Mouse (Mus musculus) hindbrain, embryonic 10.5 days (tissue): ENCODE results near the gene Hist1h2bq. TPM values are rescaled to one million over a fixed set of nuclear protein-coding genes. Genes with fewer than 3 reads are reported as not detected.

ENCODE experiments used
- polyA plus RNA-seq: library from polyadenylated mRNA; unstranded; fragments of >200 nt; fragmentation: Nextera tagmentation; extraction: Ambion mirVana; gene quantifications from 2 replicates; pipeline ENCODE4 v1.2.1, GENCODE M21; 2016

Gene Hist1h2bq
- polyA plus RNA-seq, 1 experiment from 2014 or later: 18.9 TPM

Other genes starting within 250 kb of the Hist1h2bq start
- gene Olfr1364, start 228.4 kb downstream of the Hist1h2bq start, polyA plus RNA-seq: not detected in 2 replicates
- gene Olfr1362, start 196.2 kb downstream of the Hist1h2bq start, polyA plus RNA-seq: not detected in 2 replicates
- not detected in 2 replicates for gene Olfr11, start 167.7 kb downstream of the Hist1h2bq start, polyA plus RNA-seq
- not detected in 2 replicates for gene Olfr1361, start 146.8 kb downstream of the Hist1h2bq start, polyA plus RNA-seq
- not detected in 2 replicates for gene Olfr1360, start 132.8 kb downstream of the Hist1h2bq start, polyA plus RNA-seq
- gene Olfr1359, start 112.1 kb downstream of the Hist1h2bq start, polyA plus RNA-seq: not detected in 2 replicates
- 2.2 TPM in 1 of 2 replicates, not detected in the other for gene Hist1h2bl, start 94.1 kb downstream of the Hist1h2bq start, polyA plus RNA-seq
- 16.6 and 22.9 TPM in 2 replicates for gene Hist1h2ai, start 93.8 kb downstream of the Hist1h2bq start, polyA plus RNA-seq
- 12.7 and 15.7 TPM in 2 replicates for gene Hist1h3h, start 92.5 kb downstream of the Hist1h2bq start, polyA plus RNA-seq
- 5.2 and 6.1 TPM in 2 replicates for gene Hist1h2bm, start 88.2 kb downstream of the Hist1h2bq start, polyA plus RNA-seq
- gene Hist1h4j, start 75.1 kb downstream of the Hist1h2bq start, polyA plus RNA-seq: 0.58 and 0.85 TPM in 2 replicates
- gene Hist1h4k, start 59.7 kb downstream of the Hist1h2bq start, polyA plus RNA-seq: 2.8 and 4.2 TPM in 2 replicates
- 14.0 and 21.0 TPM in 2 replicates for gene Hist1h2ak, start 56.4 kb downstream of the Hist1h2bq start, polyA plus RNA-seq
- gene Hist1h2bn, start 56.1 kb downstream of the Hist1h2bq start, polyA plus RNA-seq: 1.0 and 3.4 TPM in 2 replicates
- 39.0 and 41.1 TPM in 2 replicates for gene Hist1h1b, start 29.6 kb downstream of the Hist1h2bq start, polyA plus RNA-seq
- gene Hist1h3i, start 26.8 kb downstream of the Hist1h2bq start, polyA plus RNA-seq: 112 and 120 TPM in 2 replicates
- 9.9 and 11.4 TPM in 2 replicates for gene Hist1h2an, start 23.0 kb downstream of the Hist1h2bq start, polyA plus RNA-seq
- gene Hist1h2bp, start 22.7 kb downstream of the Hist1h2bq start, polyA plus RNA-seq: 2.4 and 3.3 TPM in 2 replicates
- gene Hist1h2ao, start 268 bp upstream of the Hist1h2bq start, polyA plus RNA-seq: 2.3 TPM in 1 of 2 replicates, not detected in the other
- not detected in 2 replicates for gene Hist1h4m, start 1.5 kb upstream of the Hist1h2bq start, polyA plus RNA-seq
- gene Hist1h4n, start 22.0 kb upstream of the Hist1h2bq start, polyA plus RNA-seq: 9.7 and 10.0 TPM in 2 replicates
- gene Hist1h2ap, start 23.3 kb upstream of the Hist1h2bq start, polyA plus RNA-seq: 6,234 and 6,449 TPM in 2 replicates
- gene Hist1h2br, start 23.5 kb upstream of the Hist1h2bq start, polyA plus RNA-seq: 19.3 and 21.2 TPM in 2 replicates
- gene Zfp184, start 134.9 kb upstream of the Hist1h2bq start, polyA plus RNA-seq: 20.6 and 24.7 TPM in 2 replicates
- 0.07 TPM in 1 of 2 replicates, not detected in the other for gene Pom121l2, start 171.0 kb upstream of the Hist1h2bq start, polyA plus RNA-seq
- 0.18 TPM in 1 of 2 replicates, not detected in the other for gene Prss16, start 199.5 kb upstream of the Hist1h2bq start, polyA plus RNA-seq
- 5.5 and 11.0 TPM in 2 replicates for gene Hist1h2ah, start 225.4 kb upstream of the Hist1h2bq start, polyA plus RNA-seq
- gene Hist1h2bk, start 225.7 kb upstream of the Hist1h2bq start, polyA plus RNA-seq: 6.6 and 6.9 TPM in 2 replicates
- gene Hist1h4i, start 231.2 kb upstream of the Hist1h2bq start, polyA plus RNA-seq: 33.6 and 41.8 TPM in 2 replicates
- 63.1 and 65.4 TPM in 2 replicates for gene Hist1h2ag, start 232.7 kb upstream of the Hist1h2bq start, polyA plus RNA-seq
- gene Hist1h2bj, start 233.0 kb upstream of the Hist1h2bq start, polyA plus RNA-seq: 12.6 and 15.5 TPM in 2 replicates